Mouse (Mus musculus): ENCODE measurements around the gene Gm11060.

Gm11060 gene

GRCm38 (mm10) chr2:105091718-105092117, at the start of gene Gm11060:
Gene Gm11060, plus strand, starts transcription at chr2:105092018.
- TF ChIP-seq GATA4 (IDR thresholded peaks at IDR 0.05; ENCODE audit: insufficient replicate concordance, low read length), result no peak

DNA sequence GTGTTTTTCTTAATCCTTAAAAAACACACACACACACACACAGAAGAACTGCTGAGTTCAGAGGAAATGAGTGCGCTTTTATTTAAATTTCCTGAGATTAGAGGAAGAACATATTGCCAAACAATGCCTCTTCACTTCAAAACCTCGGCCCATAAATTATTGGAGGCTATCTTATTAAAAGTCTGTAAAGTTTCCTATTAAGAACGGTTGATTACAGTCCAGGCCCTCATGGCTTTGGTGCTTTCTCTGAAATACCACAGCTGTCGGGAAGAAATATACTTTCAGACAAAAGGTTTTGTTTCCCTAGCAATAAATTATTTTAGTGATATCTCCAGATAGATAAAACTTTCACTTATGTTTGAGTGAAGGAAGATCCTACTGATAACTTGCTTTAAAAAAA, 48.7 kb upstream of the Gm11060 start:
- TF ChIP-seq GATA4 (IDR thresholded peaks at IDR 0.05; ENCODE audit: insufficient replicate concordance, low read length), result no peak

- TF ChIP-seq GATA4 (IDR thresholded peaks at IDR 0.05; ENCODE audit: insufficient replicate concordance, low read length), result no peak
These were observed 43.5 kb upstream of the Gm11060 start for GRCm38 (mm10) chr2:105048301-105048700.

DNA sequence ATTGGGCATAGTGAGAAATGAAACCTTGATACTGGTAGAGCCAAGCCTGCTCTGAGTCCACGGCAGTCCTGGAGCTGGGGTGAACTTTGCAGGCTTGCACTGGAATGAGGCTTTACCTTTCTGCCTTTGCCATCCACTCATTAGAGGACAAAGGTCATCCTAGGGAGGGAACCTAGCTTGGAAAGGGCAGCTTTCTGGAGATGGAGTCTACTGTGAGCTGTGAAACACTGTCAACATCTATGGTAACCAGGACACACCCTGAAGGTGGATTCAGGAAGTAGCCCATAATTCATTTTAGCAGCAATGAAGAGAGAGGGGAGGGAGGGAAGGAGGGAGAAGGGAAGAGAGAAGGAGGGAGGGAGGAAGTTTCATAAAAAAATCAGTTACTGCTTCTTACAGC, 36.3 kb upstream of the Gm11060 start:
- no peak for TF ChIP-seq GATA4 (IDR thresholded peaks at IDR 0.05; ENCODE audit: insufficient replicate concordance, low read length)

- TF ChIP-seq GATA4 (IDR thresholded peaks at IDR 0.05; ENCODE audit: insufficient replicate concordance, low read length), result peak; percentile 36; the same call in 1 of the 2 replicates
These were observed 33.2 kb upstream of the Gm11060 start for GRCm38 (mm10) chr2:105058577-105059116.

GRCm38 (mm10) chr2:105062741-105063372, 29.0 kb upstream of the Gm11060 start:
- TF ChIP-seq GATA4 (IDR thresholded peaks at IDR 0.05; ENCODE audit: insufficient replicate concordance, low read length), result no peak

GRCm38 (mm10) chr2:105072496-105072895, 19.3 kb upstream of the Gm11060 start:
- TF ChIP-seq GATA4 (IDR thresholded peaks at IDR 0.05; ENCODE audit: insufficient replicate concordance, low read length), result no peak

DNA sequence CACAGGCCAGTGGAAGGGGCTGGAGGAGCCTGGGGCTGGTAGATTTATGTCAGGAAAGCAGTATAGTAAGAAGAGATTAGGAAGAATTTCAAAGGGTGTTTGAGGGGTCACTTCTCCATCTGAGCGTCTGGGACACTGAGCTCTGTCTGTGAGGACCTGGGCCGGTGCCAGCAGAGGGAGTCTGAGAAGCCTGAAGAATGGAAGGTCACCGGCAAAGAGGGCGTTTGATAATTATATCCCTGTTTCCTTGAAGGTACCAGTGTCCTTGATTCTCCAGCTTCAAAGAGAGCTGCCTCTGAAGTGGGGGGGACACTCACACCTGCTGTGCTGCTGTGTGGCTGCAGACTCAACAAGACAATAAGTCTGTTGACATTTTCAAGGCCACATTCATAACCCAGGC, 17.6 kb upstream of the Gm11060 start:
- TF ChIP-seq GATA4 (IDR thresholded peaks at IDR 0.05; ENCODE audit: insufficient replicate concordance, low read length), result no peak

- no peak for TF ChIP-seq GATA4 (IDR thresholded peaks at IDR 0.05; ENCODE audit: insufficient replicate concordance, low read length)
These were observed 16.0 kb upstream of the Gm11060 start for GRCm38 (mm10) chr2:105075809-105076208.

DNA sequence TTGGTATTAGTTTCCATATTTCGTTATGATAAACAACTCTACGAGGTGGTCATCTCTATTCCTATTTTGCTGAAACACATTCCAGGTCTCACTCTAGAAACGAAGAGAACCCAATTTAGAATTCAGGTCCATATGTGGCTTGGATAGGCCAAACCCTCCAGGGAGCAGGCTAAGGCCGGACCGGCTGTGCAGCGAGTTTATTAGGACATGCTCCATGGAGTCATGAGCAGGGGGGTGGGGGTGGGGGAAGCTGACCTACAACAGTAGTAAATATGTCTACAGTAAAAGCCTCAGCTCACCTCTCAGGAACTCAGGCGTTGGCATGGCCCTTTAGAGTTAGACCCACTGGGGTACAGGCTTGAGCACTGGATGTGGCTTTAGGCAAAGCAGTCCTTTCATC, 14.7 kb upstream of the Gm11060 start:
- TF ChIP-seq GATA4 (IDR thresholded peaks at IDR 0.05; ENCODE audit: insufficient replicate concordance, low read length), result no peak

GRCm38 (mm10) chr2:105082256-105082790, 9.5 kb upstream of the Gm11060 start:
- no peak for TF ChIP-seq GATA4 (IDR thresholded peaks at IDR 0.05; ENCODE audit: insufficient replicate concordance, low read length)

GRCm38 (mm10) chr2:105084035-105084434, 7.8 kb upstream of the Gm11060 start:
- no peak for TF ChIP-seq GATA4 (IDR thresholded peaks at IDR 0.05; ENCODE audit: insufficient replicate concordance, low read length)

DNA sequence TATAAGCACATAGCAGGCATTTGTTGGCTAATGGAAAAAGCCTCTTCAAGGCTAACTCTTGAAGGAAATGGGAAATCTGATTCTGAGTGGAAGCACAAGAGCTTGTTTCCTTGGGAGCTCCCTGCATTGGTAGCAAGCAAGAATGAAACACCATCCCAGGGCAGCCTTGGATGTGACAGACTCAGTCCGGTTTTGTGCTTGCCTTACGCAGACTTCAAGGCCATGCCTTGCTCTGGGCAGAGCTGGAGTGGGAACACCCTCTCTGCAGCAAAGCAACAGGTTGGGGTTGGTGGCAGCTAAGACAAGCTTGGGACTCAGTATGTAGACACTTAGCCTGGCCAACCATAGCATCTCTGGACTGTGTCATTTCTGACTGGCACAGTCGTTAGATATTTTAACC, 5.7 kb upstream of the Gm11060 start:
- no peak for TF ChIP-seq GATA4 (IDR thresholded peaks at IDR 0.05; ENCODE audit: insufficient replicate concordance, low read length)

DNA sequence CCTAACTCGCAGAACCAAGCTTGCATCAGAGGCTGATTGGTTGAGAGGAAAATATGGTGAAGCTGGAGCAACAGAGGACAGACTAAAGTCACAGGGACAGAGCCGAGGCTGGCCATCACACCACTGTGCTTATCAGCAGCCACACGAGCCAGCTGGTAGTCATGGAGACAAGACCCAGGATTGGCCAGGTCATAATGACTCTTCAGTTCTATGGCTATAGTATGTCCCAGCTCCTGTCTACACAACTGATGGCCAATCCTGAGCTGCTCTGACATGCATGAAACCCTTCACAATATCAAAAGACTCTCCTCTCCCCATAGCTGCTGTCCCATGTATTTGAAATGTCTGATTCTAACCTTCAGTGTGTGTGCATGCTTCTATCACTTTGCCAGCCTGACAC, 3.8 kb upstream of the Gm11060 start:
- no peak for TF ChIP-seq GATA4 (IDR thresholded peaks at IDR 0.05; ENCODE audit: insufficient replicate concordance, low read length)

DNA sequence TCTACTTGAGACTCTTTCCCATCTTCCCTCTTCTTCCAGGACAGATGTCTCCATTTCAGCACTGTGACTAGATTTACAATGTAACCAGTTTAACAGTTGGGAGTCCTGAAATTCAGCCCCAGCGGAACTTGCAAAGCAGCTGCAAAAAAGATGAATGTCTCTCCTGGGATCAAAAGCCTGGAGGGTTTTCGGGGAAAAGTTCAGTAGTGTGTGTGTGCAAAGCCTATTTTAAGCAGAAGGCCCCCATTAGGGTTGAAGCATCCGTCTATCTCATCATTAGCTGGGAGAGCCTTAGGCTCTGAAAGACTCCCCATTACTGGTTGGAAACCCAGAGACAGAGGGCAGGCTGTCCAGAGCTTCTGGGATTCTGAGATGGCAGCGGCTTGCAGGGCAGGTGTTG, 2.7 kb upstream of the Gm11060 start:
- no peak for TF ChIP-seq GATA4 (IDR thresholded peaks at IDR 0.05; ENCODE audit: insufficient replicate concordance, low read length)

DNA sequence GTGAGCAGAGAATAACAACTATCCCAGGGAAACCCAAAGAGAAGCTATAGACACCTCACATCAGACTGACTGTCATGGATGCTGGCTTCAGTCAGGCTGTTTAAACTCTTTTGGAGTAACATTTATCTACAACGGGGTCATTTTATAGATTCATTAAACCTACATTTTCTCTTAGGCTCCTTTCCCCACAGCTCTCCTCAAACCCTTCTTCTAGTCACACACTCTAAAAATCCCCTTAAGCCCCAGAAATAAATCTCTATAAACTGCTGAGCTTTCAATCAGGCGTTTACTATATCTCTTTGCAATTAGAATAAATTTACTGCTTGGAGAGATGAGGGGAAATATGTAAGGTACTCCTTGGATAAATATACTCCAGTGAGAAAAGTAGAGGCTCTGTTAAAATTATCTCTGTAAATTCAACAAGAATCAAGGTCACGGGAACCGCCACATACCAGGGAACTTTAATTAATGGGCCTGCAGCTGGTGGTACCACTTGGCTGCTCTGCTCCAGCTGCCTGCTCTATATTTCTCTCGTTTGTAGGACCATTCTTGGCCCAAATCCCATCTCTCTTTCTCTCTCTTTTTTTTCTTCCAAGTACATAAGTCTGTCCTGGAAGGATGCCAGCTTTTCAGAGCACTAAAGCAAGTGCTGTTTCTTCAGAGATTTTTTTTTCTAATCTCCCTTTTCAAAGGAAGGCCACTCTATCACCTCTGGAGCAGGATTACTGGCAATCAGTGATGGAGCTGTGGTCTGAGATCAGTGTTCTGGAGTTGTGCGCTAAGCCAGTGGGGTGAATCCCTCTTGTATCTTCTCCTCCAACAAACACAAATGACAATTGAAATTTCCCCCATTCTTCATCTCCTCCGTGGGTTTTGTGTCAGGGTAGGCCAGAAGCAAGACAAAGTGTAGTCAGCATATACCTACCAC, 2.0 kb upstream of the Gm11060 start:
- TF ChIP-seq GATA4 (IDR thresholded peaks at IDR 0.05; ENCODE audit: insufficient replicate concordance, low read length), result no peak

All from liver, adult (tissue).